Mouse (Mus musculus): ENCODE measurements around the gene Sec11a. TPM values are rescaled to one million over a fixed set of nuclear protein-coding genes. Genes with fewer than 3 reads are reported as not detected.
"Not testable (repeated sequence)": the region's sequence is repeated elsewhere in the genome, so short reads cannot be mapped to it uniquely, and the experiment has no call there.

Sec11a gene
- polyA plus RNA-seq, 1 experiment, result 177 TPM

GRCm38 (mm10) chr7:80959003-80959402 is 11.4 kb upstream of the Sec11a start:
- no peak overlapping the region for H3K27ac ChIP-seq (ENCODE audit: insufficient read depth, low read length)
- H3K4me1 ChIP-seq (ENCODE audit: control insufficient read depth, insufficient read depth, low read length), result no peaks in the 10 kb centered on the region
- H3K4me3 ChIP-seq (ENCODE audit: insufficient read depth, low read length), result no peak overlapping the region
- TF ChIP-seq POLR2A (IDR thresholded peaks at IDR 0.05; ENCODE audit: low read depth, low read length) (no peak), CTCF (IDR thresholded peaks at IDR 0.05; ENCODE audit: borderline replicate concordance, insufficient read depth, low read length) (no peak)

GRCm38 (mm10) chr7:80956891-80957290 is 9.3 kb upstream of the Sec11a start:
- Histone ChIP-seq H3K4me1 (ENCODE audit: control insufficient read depth, insufficient read depth, low read length) (no peaks in the 10 kb centered on the region), H3K4me3 (ENCODE audit: insufficient read depth, low read length) (no peak overlapping the region), H3K27ac (ENCODE audit: insufficient read depth, low read length) (no peak overlapping the region)
- no peak for TF ChIP-seq CTCF (IDR thresholded peaks at IDR 0.05; ENCODE audit: borderline replicate concordance, insufficient read depth, low read length)
- TF ChIP-seq POLR2A (IDR thresholded peaks at IDR 0.05; ENCODE audit: low read depth, low read length), result no peak

GRCm38 (mm10) chr7:80954251-80954650 is 6.7 kb upstream of the Sec11a start:
- no peak for TF ChIP-seq CTCF (IDR thresholded peaks at IDR 0.05; ENCODE audit: borderline replicate concordance, insufficient read depth, low read length)
- no peak for TF ChIP-seq POLR2A (IDR thresholded peaks at IDR 0.05; ENCODE audit: low read depth, low read length)
- Histone ChIP-seq H3K4me1 (ENCODE audit: control insufficient read depth, insufficient read depth, low read length) (no peaks in the 10 kb centered on the region), H3K27ac (ENCODE audit: insufficient read depth, low read length) (no peak overlapping the region), H3K4me3 (ENCODE audit: insufficient read depth, low read length) (no peak overlapping the region)

- H3K4me3 ChIP-seq (ENCODE audit: insufficient read depth, low read length), result no peak overlapping the region
- H3K4me1 ChIP-seq (ENCODE audit: control insufficient read depth, insufficient read depth, low read length), result no peaks in the 10 kb centered on the region
- no peak overlapping the region for H3K27ac ChIP-seq (ENCODE audit: insufficient read depth, low read length)
- no peak for TF ChIP-seq POLR2A (IDR thresholded peaks at IDR 0.05; ENCODE audit: low read depth, low read length)
- no peak for TF ChIP-seq CTCF (IDR thresholded peaks at IDR 0.05; ENCODE audit: borderline replicate concordance, insufficient read depth, low read length)
Measured at GRCm38 (mm10) chr7:80952140-80952539, 4.6 kb upstream of the Sec11a start.

GRCm38 (mm10) chr7:80951461-80951860 is 3.9 kb upstream of the Sec11a start:
- H3K4me3 ChIP-seq (ENCODE audit: insufficient read depth, low read length), result no peak overlapping the region

GRCm38 (mm10) chr7:80939808-80940207 is 7.8 kb downstream of the Sec11a start:
- Histone ChIP-seq H3K4me3 (ENCODE audit: insufficient read depth, low read length) (no peak overlapping the region), H3K4me1 (ENCODE audit: control insufficient read depth, insufficient read depth, low read length) (no peaks in the 10 kb centered on the region), H3K27ac (ENCODE audit: insufficient read depth, low read length) (no peak overlapping the region)
- TF ChIP-seq POLR2A (IDR thresholded peaks at IDR 0.05; ENCODE audit: low read depth, low read length), result no peak
- no peak for TF ChIP-seq CTCF (IDR thresholded peaks at IDR 0.05; ENCODE audit: borderline replicate concordance, insufficient read depth, low read length)

More at GRCm38 (mm10) chr7:80951461-80951860, 3.9 kb upstream of the Sec11a start:
- H3K27ac ChIP-seq (ENCODE audit: insufficient read depth, low read length), result no peak overlapping the region
- H3K4me1 ChIP-seq (ENCODE audit: control insufficient read depth, insufficient read depth, low read length), result no peaks in the 10 kb centered on the region
- no peak for TF ChIP-seq POLR2A (IDR thresholded peaks at IDR 0.05; ENCODE audit: low read depth, low read length)
- TF ChIP-seq CTCF (IDR thresholded peaks at IDR 0.05; ENCODE audit: borderline replicate concordance, insufficient read depth, low read length), result no peak

- H3K4me3 ChIP-seq (ENCODE audit: insufficient read depth, low read length); H3K4me1 ChIP-seq (ENCODE audit: control insufficient read depth, insufficient read depth, low read length); H3K27ac ChIP-seq (ENCODE audit: insufficient read depth, low read length): not testable (repeated sequence)
Measured at GRCm38 (mm10) chr7:80937304-80937666, 10.3 kb downstream of the Sec11a start.

GRCm38 (mm10) chr7:80936617-80937303 is 10.8 kb downstream of the Sec11a start:
- not testable (repeated sequence) for H3K27ac ChIP-seq (ENCODE audit: insufficient read depth, low read length); H3K4me3 ChIP-seq (ENCODE audit: insufficient read depth, low read length); H3K4me1 ChIP-seq (ENCODE audit: control insufficient read depth, insufficient read depth, low read length)

GRCm38 (mm10) chr7:80935834-80936233 is 11.7 kb downstream of the Sec11a start:
- H3K4me3 ChIP-seq (ENCODE audit: insufficient read depth, low read length), result no peak overlapping the region
- TF ChIP-seq CTCF (IDR thresholded peaks at IDR 0.05; ENCODE audit: borderline replicate concordance, insufficient read depth, low read length), result no peak
- no peak for TF ChIP-seq POLR2A (IDR thresholded peaks at IDR 0.05; ENCODE audit: low read depth, low read length)
- no peaks in the 10 kb centered on the region for H3K4me1 ChIP-seq (ENCODE audit: control insufficient read depth, insufficient read depth, low read length)
- H3K27ac ChIP-seq (ENCODE audit: insufficient read depth, low read length), result no peak overlapping the region

GRCm38 (mm10) chr7:80932777-80933176 is 14.8 kb downstream of the Sec11a start:
- TF ChIP-seq CTCF (IDR thresholded peaks at IDR 0.05; ENCODE audit: borderline replicate concordance, insufficient read depth, low read length), result no peak
- TF ChIP-seq POLR2A (IDR thresholded peaks at IDR 0.05; ENCODE audit: low read depth, low read length), result no peak
- Histone ChIP-seq H3K4me3 (ENCODE audit: insufficient read depth, low read length) (no peak overlapping the region), H3K27ac (ENCODE audit: insufficient read depth, low read length) (no peak overlapping the region), H3K4me1 (ENCODE audit: control insufficient read depth, insufficient read depth, low read length) (no peaks in the 10 kb centered on the region)
